Mouse (Mus musculus) spleen, adult 12 weeks (tissue): Measurements from ENCODE around the gene Tcirg1.
A peak's percentile ranks its signal among the peaks of the same experiment; 100 is the strongest.

Source experiments
- DNase-seq: peaks from one replicate; pipeline ENCODE4 v3.0.0; 2022; ENCODE audit warnings: low spot score

The Tcirg1 gene

GRCm38 (mm10) chr19:3926685-3927084, 19.8 kb upstream of the Tcirg1 start:
- DNase-seq: no peak

DNA sequence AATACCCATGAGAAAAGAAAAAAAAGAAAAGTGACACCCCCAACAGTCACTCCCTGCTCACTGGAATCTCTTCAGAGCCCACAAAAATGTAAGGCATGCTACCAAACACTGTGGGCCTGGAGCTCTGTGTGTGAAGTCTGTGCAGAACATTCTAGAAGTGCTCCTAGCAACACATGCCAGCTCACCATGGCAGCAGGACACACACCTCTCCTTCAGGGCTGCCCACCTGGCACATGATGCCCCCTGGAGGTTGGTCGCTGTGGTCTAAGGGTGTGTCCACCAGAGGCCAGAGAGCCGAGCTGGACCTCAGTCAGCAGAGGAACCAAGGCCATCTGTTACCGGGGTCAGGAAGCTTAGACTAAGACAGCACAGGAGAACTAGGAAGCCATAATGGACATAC, 19.3 kb upstream of the Tcirg1 start:
- DNase-seq: no peak

DNA sequence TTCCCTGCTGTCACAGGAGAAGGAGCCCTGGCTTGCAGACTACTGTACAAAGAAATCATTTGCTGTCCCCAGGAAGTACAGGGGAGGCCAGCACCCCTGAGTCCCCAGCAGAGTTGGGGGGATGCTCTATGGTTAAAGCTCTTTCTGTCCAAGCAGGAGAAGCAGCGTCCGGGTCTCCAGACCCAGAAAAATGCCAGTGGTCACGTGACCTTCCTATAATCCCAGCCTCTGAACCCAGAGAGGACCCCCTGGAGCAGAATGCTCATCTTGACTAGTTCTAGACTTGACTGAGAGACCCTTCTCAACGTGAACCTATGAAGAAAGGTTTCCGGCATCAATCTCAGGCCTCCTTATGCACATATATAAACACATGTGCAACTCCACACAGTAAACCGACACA, 18.9 kb upstream of the Tcirg1 start:
- no peak for DNase-seq

- DNase-seq: no peak
These were observed 17.9 kb upstream of the Tcirg1 start for GRCm38 (mm10) chr19:3924868-3925267.

DNA sequence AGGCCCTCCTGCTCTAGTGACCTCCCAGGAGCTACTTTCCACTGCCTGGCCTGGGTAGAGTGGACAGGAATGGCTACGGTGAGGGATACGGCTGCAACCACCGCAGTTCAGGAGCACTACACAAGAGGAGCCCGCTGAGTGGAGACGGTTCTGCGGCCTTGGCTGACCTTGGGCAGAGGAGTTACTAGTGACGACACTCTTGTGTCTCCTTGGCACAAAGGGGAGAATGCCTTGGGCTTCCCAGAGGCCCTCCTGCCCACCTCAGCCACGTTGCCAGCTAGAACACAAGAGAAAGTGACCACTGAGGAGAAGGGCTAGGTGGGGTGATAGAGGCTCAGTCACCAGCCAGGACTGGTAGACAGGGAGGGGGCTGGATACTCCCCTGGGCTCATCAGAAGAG, 17.3 kb upstream of the Tcirg1 start:
- no peak for DNase-seq

- DNase-seq: no peak
These were observed 16.7 kb upstream of the Tcirg1 start for GRCm38 (mm10) chr19:3923586-3923985.

DNA sequence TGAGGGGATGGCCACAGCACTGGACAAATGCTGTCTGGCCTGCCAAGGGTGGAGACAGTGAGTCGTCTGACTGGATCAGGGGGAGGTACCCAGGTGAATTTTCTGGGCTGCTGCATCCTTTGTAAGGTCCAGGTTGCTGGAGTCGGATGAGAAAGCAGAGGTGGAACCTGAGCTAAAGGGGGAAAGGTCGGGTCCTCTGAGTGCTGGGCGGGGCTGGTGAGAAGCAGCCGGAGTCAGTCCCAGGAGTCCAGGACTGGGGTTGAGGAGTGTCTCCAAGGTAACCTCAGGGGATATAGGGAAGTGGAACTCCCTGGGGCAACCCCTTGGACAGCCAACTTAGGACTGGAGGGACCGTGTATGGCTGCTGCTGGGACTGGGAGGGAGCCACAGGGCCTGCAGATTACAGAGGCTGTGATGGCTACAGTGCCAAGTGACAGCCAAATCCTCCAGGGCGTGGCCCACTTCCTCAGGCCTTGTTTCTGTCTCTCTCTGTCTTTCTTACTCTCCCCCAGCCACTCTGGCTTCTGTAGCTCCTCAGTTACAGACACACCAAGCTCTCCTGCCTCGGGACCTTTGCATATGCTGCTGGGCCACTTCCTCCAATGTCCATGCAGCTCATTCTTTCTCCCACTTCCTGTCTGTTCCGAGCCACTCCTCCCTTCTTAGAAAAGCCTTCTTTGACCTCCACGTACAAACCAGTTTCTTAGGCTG, 15.9 kb upstream of the Tcirg1 start:
- DNase-seq: no peak

- no peak for DNase-seq
These were observed 13.0 kb upstream of the Tcirg1 start for GRCm38 (mm10) chr19:3919928-3920327.

- DNase-seq: no peak
These were observed 9.8 kb upstream of the Tcirg1 start for GRCm38 (mm10) chr19:3916727-3917126.

- no peak for DNase-seq
These were observed 7.6 kb upstream of the Tcirg1 start for GRCm38 (mm10) chr19:3914535-3914934.

GRCm38 (mm10) chr19:3913692-3914091, 6.8 kb upstream of the Tcirg1 start:
- DNase-seq: no peak

- DNase-seq: peak; percentile 90
These were observed 5.6 kb upstream of the Tcirg1 start, which contains the start of gene Ndufs8 for GRCm38 (mm10) chr19:3912337-3913204. Ndufs8 (minus strand) TSS chr19:3912774.

DNA sequence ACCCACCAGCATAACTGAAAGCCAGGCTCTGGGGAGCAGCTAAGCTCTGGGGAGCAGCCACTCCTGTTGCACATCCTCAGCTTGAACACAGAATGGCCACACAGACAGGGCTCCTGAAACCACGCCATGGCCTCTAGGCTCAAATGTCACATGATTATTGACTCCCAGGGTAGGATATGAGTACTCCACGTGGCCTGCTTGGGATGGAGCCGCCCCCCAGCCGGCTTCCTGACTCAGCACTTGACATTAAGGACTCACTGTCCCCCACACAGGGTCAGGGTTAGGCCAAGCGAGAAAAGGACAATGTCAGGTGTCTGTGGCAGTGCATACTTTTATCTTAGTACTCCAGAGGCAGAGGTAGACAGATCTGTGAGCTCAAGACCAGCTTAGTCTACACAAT, 3.3 kb upstream of the Tcirg1 start:
- no peak for DNase-seq

GRCm38 (mm10) chr19:3907876-3908660, 1.1 kb upstream of the Tcirg1 start:
- DNase-seq: no peak

DNA sequence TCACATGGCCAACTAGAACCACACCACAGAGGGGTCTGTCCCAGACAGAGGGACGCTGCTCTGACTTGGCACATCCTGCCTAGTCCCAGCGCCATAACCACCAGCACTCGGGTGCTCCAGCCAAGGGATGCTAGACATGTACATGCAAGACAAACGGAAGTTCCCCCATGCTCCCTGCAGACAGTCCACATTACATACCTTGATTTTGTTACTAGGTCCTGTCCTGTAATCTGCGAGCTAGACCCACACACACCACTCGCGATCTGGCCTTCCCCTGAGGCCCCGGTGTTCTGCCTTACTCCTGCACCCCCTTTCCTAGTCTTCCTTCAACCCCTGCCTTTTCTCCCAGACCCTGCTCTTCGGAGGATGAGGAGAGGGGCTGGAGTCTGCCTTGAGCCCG, 607 bp downstream of the Tcirg1 start:
- DNase-seq: no peak

DNA sequence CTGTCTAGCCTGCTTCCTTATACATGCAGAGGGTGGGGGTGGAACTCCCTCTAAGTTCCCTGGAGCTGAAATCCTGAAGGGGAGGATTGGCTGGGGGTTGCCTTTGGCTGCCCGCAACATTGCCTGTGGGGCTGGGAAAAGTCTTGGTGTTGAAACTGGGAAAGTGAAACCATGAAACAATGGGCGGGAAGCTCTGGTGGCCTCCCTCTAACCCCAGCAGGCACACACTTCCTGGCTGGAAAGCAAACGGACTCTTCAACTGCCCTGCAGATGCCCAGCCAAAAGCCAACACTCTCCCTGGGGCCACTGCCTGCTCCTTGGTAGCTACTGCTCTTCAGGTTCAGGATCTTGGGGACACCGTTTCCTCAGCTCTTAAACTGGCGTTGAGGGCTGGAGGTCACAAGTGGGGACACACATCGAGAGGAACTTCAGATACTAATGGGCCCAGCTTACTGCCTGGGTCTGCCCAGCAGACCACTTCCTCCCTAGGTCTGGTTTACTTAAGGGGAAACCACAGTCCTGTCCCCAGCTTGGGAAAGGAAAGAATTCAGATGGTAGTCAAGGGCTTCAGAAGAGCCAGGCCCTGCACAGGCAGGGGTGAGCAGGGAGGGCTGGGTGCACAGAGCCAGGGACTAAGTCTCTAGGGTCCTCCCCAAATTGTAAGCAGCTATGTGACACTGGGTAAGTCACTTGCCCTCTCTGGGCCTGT, 1.5 kb downstream of the Tcirg1 start:
- DNase-seq: no peak

DNA sequence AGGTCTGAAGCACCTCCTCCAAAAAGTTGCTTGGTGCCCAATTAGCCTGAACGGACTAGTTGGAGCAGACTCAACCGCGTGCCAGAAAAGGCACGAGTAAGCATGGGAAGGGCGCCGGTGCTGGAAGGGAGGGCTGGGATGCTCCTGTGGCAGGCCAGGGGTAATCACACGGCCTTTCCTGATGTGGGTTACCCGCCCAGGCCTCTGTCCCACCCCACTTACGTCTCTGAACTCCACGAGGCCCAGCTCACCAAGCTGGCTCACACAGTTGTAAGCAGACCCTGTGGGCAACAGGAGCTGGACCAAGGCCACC, 2.6 kb downstream of the Tcirg1 start:
- no peak for DNase-seq

DNA sequence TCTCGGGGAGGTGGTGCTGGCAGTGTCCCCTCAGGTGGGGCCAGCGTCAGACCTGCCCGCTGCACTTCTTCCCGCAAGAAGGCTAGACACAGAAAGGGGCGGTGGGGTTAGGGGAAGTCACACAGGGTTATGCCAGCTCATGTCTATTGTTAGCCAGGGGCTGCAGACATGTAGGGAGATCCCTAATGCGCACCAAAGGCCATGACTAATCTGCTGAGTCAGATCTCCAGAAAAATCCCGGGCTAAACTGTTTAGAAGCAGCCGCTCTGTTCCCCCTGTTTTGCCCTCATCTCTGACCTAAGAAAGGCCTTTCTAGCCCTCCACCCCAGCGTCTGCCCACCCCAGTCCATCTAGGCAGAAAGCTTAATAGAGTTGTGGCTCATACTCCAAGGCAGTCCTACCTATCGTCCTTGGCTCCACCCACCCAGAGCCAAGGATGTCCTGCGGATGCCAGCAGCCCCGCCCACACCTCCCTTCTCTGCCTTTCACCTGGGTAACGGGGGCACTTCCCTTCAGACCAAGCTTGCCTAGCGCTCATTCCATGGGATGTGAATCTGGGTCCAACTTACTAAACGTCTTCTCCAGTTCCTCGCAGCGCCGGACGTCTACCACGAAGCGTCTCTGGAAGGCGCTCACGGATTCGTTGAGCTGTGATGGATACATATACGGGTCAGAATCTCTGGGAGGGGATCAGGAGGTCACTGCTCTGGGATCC, 3.1 kb downstream of the Tcirg1 start:
- DNase-seq: no peak

GRCm38 (mm10) chr19:3902966-3903365, 4.0 kb downstream of the Tcirg1 start:
- no peak for DNase-seq

GRCm38 (mm10) chr19:3899618-3900017, 7.3 kb downstream of the Tcirg1 start:
- DNase-seq: no peak

DNA sequence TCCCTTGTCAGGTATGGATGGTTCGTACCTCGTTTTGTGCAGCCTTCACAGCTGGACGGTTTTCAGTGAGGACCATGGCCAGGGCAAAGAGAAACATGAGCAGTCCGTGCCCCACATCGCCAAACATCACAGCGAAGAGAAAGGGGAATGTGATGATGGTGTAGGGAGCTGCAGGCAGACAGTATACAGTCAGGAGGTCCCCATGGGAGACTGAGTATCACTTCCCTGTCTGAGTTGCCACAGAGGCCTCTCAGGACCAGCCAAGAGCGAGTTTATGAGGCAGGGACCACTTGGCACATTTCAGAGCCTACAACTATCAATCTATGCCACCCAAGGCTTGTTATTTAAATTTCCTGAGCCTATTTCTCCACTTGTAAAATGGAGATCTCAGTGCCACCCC, 8.0 kb downstream of the Tcirg1 start:
- no peak for DNase-seq

- DNase-seq: no peak
These were observed 9.4 kb downstream of the Tcirg1 start for GRCm38 (mm10) chr19:3897557-3897956.
